Mouse (Mus musculus) splenic B cell, adult 2 months (primary cell): Measurements from ENCODE around the gene Spata4.
"Not testable (repeated sequence)": the region's sequence is repeated elsewhere in the genome, so short reads cannot be mapped to it uniquely, and the experiment has no call there.

Experiments
- DNase-seq: peaks from one replicate; pipeline ENCODE4 v3.0.0-alpha.2; 2011; ENCODE audit warnings: low read depth, low spot score
- H3K27me3 ChIP-seq: 2 replicates; pipeline ENCODE4 v1.6.1; 2012; ENCODE audit warnings: mild to moderate bottlenecking, low read length, moderate library complexity, mixed read lengths; ENCODE audit not compliant: control insufficient read depth, poor library complexity, insufficient read depth, severe bottlenecking
- H3K36me3 ChIP-seq: 2 replicates; pipeline ENCODE4 v1.6.1; 2012; ENCODE audit warnings: mild to moderate bottlenecking, low read length, moderate library complexity, mixed read lengths; ENCODE audit not compliant: control insufficient read depth, poor library complexity, insufficient read depth, severe bottlenecking

Gene Spata4

GRCm38 (mm10) chr8:54610238-54610637 is 9.7 kb downstream of the Spata4 start:
- H3K36me3 ChIP-seq, result no peaks in the 10 kb centered on the region
- no peaks in the 10 kb centered on the region for H3K27me3 ChIP-seq
- no peak for DNase-seq

- not testable (repeated sequence) for H3K36me3 ChIP-seq, DNase-seq, H3K27me3 ChIP-seq
Observed at GRCm38 (mm10) chr8:54616710-54617109, 16.1 kb downstream of the Spata4 start.

GRCm38 (mm10) chr8:54638634-54639033 is 38.1 kb downstream of the Spata4 start:
- DNase-seq, result no peak
- Histone ChIP-seq H3K36me3 (no peaks in the 10 kb centered on the region), H3K27me3 (no peaks in the 10 kb centered on the region)
